Mouse (Mus musculus) heart, embryonic 14.5 days (tissue): ENCODE results near the gene Ctsd. TPM values are rescaled to one million over a fixed set of nuclear protein-coding genes. Genes with fewer than 3 reads are reported as not detected.

ENCODE experiments used
- ATAC-seq: fragments of 200-750 bp; cut with Nextera tagmentation; 2 replicates; pipeline ENCODE4 v1.8.0; 2017; ENCODE audit warnings: low read depth, moderate TSS enrichment; ENCODE audit not compliant: insufficient number of reproducible peaks, insufficient read depth, low FRiP score
- H3K27ac ChIP-seq, 2 experiments: fragments of 200-500 bp in 1 of 2; fragments of 300-500 bp in 1 of 2; sonication (generic) in 1 of 2; replicated peaks in 1 of 2; 2 replicates each; pipeline ENCODE4 v1.5.1; 2012 to 2014; ENCODE audit warnings: low read depth in 2 of 2, low read length in 2 of 2, control low read depth in 1 of 2, mild to moderate bottlenecking in 1 of 2, mixed read lengths in 1 of 2; ENCODE audit not compliant: control insufficient read depth in 1 of 2, insufficient read depth in 1 of 2
- H3K27me3 ChIP-seq: fragments of 300-500 bp; sonication (generic); 2 replicates; pipeline ENCODE4 v1.6.1; 2014; ENCODE audit warnings: mild to moderate bottlenecking, low read length, control low read depth; ENCODE audit not compliant: control insufficient read depth, insufficient read depth
- H3K36me3 ChIP-seq: fragments of 300-500 bp; sonication (generic); 2 replicates; pipeline ENCODE4 v1.6.1; 2014; ENCODE audit warnings: mild to moderate bottlenecking, control low read depth, low read length, mixed read lengths; ENCODE audit not compliant: control insufficient read depth, insufficient read depth
- H3K4me1 ChIP-seq, 2 experiments: fragments of 200-500 bp in 1 of 2; fragments of 300-500 bp in 1 of 2; sonication (generic) in 1 of 2; 2 replicates each; pipeline ENCODE4 v1.6.1; 2012 to 2014; ENCODE audit warnings: low read length in 2 of 2, control low read depth in 1 of 2, mixed read lengths in 1 of 2; ENCODE audit not compliant: control insufficient read depth in 2 of 2, insufficient read depth in 2 of 2
- H3K4me2 ChIP-seq: fragments of 300-500 bp; sonication (generic); 2 replicates; pipeline ENCODE4 v1.6.1; 2014; ENCODE audit warnings: mild to moderate bottlenecking, low read length
- H3K4me3 ChIP-seq, 2 experiments: fragments of 200-500 bp in 1 of 2; fragments of 300-500 bp in 1 of 2; sonication (generic) in 1 of 2; 2 replicates each; pipeline ENCODE4 v1.5.1; 2012 to 2014; ENCODE audit warnings: low read length in 2 of 2, mild to moderate bottlenecking in 2 of 2, control low read depth in 1 of 2, low read depth in 1 of 2, moderate library complexity in 1 of 2; ENCODE audit not compliant: control insufficient read depth in 1 of 2, insufficient read depth in 1 of 2
- H3K9ac ChIP-seq: fragments of 300-500 bp; sonication (generic); 2 replicates; pipeline ENCODE4 v1.6.1; 2014; ENCODE audit warnings: mild to moderate bottlenecking, low read length
- H3K9me3 ChIP-seq: fragments of 300-500 bp; sonication (generic); 2 replicates; pipeline ENCODE4 v1.6.1; 2016; ENCODE audit warnings: low read length, control low read depth; ENCODE audit not compliant: control insufficient read depth
- WGBS: fragments of 180-500 bp; shearing (Covaris S2); extraction: QIAGEN DNeasy Blood & Tissue Kit; methylation state at CpG from one replicate; pipeline ENCODE4 v1.1.7; 2014; 5-methylcytosine and 5-hydroxymethylcytosine counted together
- polyA plus RNA-seq: library from polyadenylated mRNA; unstranded; fragments of >200 nt; fragmentation: Nextera tagmentation; extraction: Ambion mirVana; gene quantifications from 2 replicates; pipeline ENCODE4 v1.2.1, GENCODE M21; 2014

Gene Ctsd
- polyA plus RNA-seq, 1 experiment from 2014 or later, result 537 TPM

- H3K4me3 ChIP-seq, result no peak overlapping the region
- H3K9me3 ChIP-seq, result no peaks in the 10 kb centered on the region
- H3K27me3 ChIP-seq, result no peaks in the 10 kb centered on the region
- no peak overlapping the region for H3K4me2 ChIP-seq
- H3K4me1 ChIP-seq, result peaks cover 11 to 29% of the 10 kb centered on the region in 2 experiments
- H3K27ac ChIP-seq, result no peak overlapping the region
- no peak for ATAC-seq
- no peak overlapping the region for H3K9ac ChIP-seq
- 10% methylated on average over 7 of the region's 7 CpGs for WGBS
- no peaks in the 10 kb centered on the region for H3K36me3 ChIP-seq
These were observed 40.4 kb upstream of the Ctsd start for GRCm38 (mm10) chr7:142428213-142428612.

DNA sequence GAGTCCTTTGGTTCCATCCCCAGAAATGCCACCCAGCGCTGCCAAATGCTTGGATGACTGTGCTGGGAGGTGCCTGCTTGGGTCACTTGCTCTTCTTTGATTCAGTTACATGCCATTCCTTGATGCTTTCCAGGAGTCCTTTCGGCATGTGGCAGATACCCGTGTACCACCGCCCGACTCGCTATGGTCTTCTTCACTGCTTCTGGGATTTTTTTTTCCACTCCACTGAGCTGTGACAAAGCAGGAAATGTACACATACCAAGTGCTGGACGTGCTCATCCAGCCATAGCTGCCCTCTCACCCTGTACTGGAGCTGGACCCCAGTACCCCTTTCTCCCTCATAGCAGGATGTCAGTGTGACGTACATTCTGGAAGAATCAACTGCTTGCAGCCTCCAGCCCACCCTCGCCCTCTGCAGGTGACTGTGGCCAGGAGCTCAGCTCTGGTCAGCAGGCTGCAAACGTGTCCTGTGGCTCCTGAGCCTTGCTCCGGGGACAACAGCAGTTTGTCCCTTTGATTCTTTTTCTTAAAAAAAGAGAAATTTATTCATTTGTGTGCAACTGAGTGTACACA lies 37.9 kb upstream of the Ctsd start:
- no peak for ATAC-seq
- H3K27me3 ChIP-seq, result no peaks in the 10 kb centered on the region
- H3K4me2 ChIP-seq, result no peak overlapping the region
- H3K27ac ChIP-seq, result no peak overlapping the region
- H3K4me3 ChIP-seq, result no peak overlapping the region
- 52% methylated on average over 11 of the region's 11 CpGs for WGBS
- peaks cover 11 to 23% of the 10 kb centered on the region in 2 experiments for H3K4me1 ChIP-seq
- no peak overlapping the region for H3K9ac ChIP-seq
- H3K36me3 ChIP-seq, result no peaks in the 10 kb centered on the region
- no peaks in the 10 kb centered on the region for H3K9me3 ChIP-seq

GRCm38 (mm10) chr7:142421826-142422225 lies 34.0 kb upstream of the Ctsd start:
- H3K4me3 ChIP-seq, result no peak overlapping the region
- no peak overlapping the region for H3K4me2 ChIP-seq
- 0 out of 4 replicates have a peak, but pooled peaks cover 0 to 3% of the 10 kb centered on the region in 2 experiments for H3K4me1 ChIP-seq
- H3K27me3 ChIP-seq, result no peaks in the 10 kb centered on the region
- no peaks in the 10 kb centered on the region for H3K36me3 ChIP-seq
- H3K27ac ChIP-seq, result no peak overlapping the region
- H3K9ac ChIP-seq, result no peak overlapping the region
- no peaks in the 10 kb centered on the region for H3K9me3 ChIP-seq
- WGBS, result 67% methylated on average over 2 of the region's 2 CpGs
- ATAC-seq, result no peak

DNA sequence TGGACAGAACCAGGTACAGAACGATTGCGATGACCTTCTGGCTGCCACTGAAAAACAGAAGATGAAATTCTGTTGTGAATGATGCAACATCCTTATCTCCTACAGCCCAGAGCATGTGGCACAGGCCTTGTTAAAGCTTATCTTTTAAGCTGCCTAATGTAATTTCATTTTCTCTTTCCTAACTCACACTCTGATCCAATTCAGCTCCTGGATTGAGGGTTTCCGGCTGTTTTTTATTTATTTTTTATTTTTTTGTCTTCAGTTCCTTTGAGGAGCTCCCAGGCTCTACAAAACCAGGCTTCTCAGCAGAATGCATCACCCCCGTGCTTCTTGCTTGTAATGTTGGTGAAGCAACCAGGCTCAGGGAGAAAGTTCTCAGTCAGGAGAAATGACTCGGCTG lies 32.0 kb upstream of the Ctsd start:
- ATAC-seq, result no peak
- Histone ChIP-seq H3K9ac (no peak overlapping the region), H3K36me3 (no peaks in the 10 kb centered on the region), H3K9me3 (no peaks in the 10 kb centered on the region), H3K4me2 (no peak overlapping the region), H3K27ac (no peak overlapping the region), H3K4me1 (no peaks in the 10 kb centered on the region), H3K27me3 (no peaks in the 10 kb centered on the region), H3K4me3 (no peak overlapping the region)
- WGBS, result 71% methylated on average over 5 of the region's 5 CpGs

GRCm38 (mm10) chr7:142418679-142419078 lies 30.8 kb upstream of the Ctsd start:
- no peaks in the 10 kb centered on the region for H3K27me3 ChIP-seq
- no peaks in the 10 kb centered on the region for H3K9me3 ChIP-seq
- no peak for ATAC-seq
- WGBS, result 93% methylated on average over 8 of the region's 8 CpGs
- H3K36me3 ChIP-seq, result no peaks in the 10 kb centered on the region
- H3K27ac ChIP-seq, result no peak overlapping the region
- H3K4me3 ChIP-seq, result no peak overlapping the region
- H3K4me1 ChIP-seq, result no peaks in the 10 kb centered on the region
- H3K4me2 ChIP-seq, result no peak overlapping the region
- H3K9ac ChIP-seq, result no peak overlapping the region

DNA sequence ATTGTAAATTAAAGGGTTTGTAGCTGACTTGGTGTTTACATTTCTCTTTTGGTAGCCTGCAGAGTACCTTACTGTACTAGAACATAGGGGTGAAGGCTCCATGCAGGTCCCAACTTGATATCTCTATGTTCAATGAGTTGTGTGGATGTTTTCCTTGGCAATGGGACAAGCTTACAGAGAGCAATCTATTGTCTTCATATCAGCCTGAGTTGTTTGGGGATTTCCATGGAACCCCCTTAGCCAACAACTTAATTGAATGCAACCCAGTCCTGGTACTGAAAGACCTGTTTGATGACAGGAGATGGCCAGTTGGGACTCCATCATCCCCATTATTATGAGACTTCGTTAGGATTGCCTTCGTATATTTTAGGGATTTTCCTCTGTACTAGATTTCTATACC lies 30.2 kb upstream of the Ctsd start:
- Histone ChIP-seq H3K36me3 (no peaks in the 10 kb centered on the region), H3K4me2 (no peak overlapping the region), H3K27me3 (no peaks in the 10 kb centered on the region), H3K9me3 (no peaks in the 10 kb centered on the region), H3K4me3 (no peak overlapping the region), H3K4me1 (no peaks in the 10 kb centered on the region), H3K9ac (no peak overlapping the region), H3K27ac (no peak overlapping the region)
- 74% methylated on average over 2 of the region's 2 CpGs for WGBS
- no peak for ATAC-seq

DNA sequence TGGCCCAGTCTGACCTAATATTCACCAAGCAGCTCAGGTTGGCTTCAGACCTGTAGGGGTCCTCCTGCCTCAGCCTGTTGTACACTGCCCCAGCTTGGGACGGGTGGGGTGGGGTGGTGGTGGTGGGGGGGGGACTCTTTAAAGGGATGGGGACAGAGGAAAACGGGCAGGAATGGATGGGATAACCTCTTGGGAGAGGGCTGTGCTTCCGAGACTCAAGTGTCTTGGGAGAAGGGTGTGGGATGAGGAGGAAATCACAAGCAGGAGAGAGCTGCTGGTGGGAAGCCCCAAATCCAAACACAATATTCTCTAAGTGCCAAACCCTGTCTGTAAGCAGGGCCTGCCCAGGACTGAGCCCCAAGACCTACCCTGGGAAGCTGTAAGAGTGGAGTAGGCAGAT lies 28.4 kb upstream of the Ctsd start:
- H3K4me2 ChIP-seq, result no peak overlapping the region
- H3K27ac ChIP-seq, result no peak overlapping the region
- no peaks in the 10 kb centered on the region for H3K36me3 ChIP-seq
- H3K27me3 ChIP-seq, result no peaks in the 10 kb centered on the region
- ATAC-seq, result no peak
- no peak overlapping the region for H3K4me3 ChIP-seq
- no peak overlapping the region for H3K9ac ChIP-seq
- H3K4me1 ChIP-seq, result no peaks in the 10 kb centered on the region
- WGBS, result 58% methylated on average over 3 of the region's 3 CpGs
- H3K9me3 ChIP-seq, result no peaks in the 10 kb centered on the region

DNA sequence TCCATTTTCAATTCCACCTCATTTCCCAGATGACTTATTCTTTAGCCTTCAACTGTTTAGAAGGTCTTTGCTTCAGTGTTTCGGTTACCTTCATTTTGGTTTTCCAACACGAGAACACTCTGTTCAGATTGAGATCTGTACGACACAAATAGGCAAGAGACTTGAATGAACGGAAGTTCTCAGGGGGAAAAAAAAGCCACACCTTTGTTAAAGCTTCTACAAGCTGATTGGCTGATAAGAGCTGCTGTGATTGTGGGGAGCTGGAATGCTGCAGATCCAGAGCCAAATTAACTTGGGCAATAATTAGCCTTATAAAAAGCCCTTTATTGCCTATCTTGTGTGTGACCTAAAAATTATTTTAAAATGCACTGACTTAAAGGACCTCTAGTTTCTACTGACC lies 27.5 kb upstream of the Ctsd start:
- Histone ChIP-seq H3K4me3 (no peak overlapping the region), H3K27me3 (no peaks in the 10 kb centered on the region), H3K9me3 (no peaks in the 10 kb centered on the region), H3K4me2 (no peak overlapping the region), H3K27ac (no peak overlapping the region), H3K9ac (no peak overlapping the region), H3K4me1 (no peaks in the 10 kb centered on the region), H3K36me3 (no peaks in the 10 kb centered on the region)
- WGBS, result 56% methylated on average over 4 of the region's 4 CpGs
- ATAC-seq, result no peak
